27 mouse cellular contexts compared by ENCODE assay signal in genomic region chr5:92508853-92509252, GRCm38 (mm10). TPM values are rescaled to one million over a fixed set of nuclear protein-coding genes. Genes with fewer than 3 reads are reported as not detected.
DNase-seq lines count a peak whose midpoint lies in the region; ATAC-seq and TF ChIP-seq lines count a peak whose summit lies in the region.
"Had no signal": no experiment of that assay in that cellular context is flagged by ENCODE, and none has a peak within 500 bp of the region (broad histone marks: within the 10 kb centered on the region; RNA-seq: fewer than 3 reads in every experiment).

No protein-coding gene starts in this region.

- H3K36me3 ChIP-seq in liver, postnatal 0 days (replicated peaks; ENCODE audit: insufficient read depth, low read length), result no peaks in the 10 kb centered on the region
- no peaks in the 10 kb centered on the region for H3K36me3 ChIP-seq in liver, embryonic 11.5 days (ENCODE audit: control insufficient read depth, insufficient read depth, low read length)
- no peaks in the 10 kb centered on the region for H3K36me3 ChIP-seq in ES-E14 (ENCODE audit: control insufficient read depth, insufficient read depth, low read length, poor library complexity, severe bottlenecking)
- H3K36me3 ChIP-seq in forebrain, embryonic 16.5 days (ENCODE audit: control insufficient read depth, insufficient read depth), result no peaks in the 10 kb centered on the region
- H3K36me3 ChIP-seq: embryonic facial prominence, embryonic 13.5 days; hindbrain, embryonic 12.5 days; limb, embryonic 12.5 days; liver, embryonic 13.5 days; midbrain, embryonic 10.5 days had no signal

- DNase-seq in liver, postnatal 0 days, result no peak
- no peak for DNase-seq in liver, embryonic 11.5 days (ENCODE audit: low spot score)
- DNase-seq in ES-E14 (ENCODE audit: low read depth, low spot score), result no peak
- no peak for DNase-seq in urinary bladder, postnatal 4 days (ENCODE audit: low spot score in 2 of 2)
- no peak for DNase-seq in urinary bladder, adult 2 months (ENCODE audit: low spot score)
- DNase-seq: adrenal gland, adult 8-10 months; cerebellum, adult 11 months; cerebellum, postnatal 10 days; gastrocnemius, postnatal 36 days; kidney, adult 2 months; kidney, postnatal 36 days; layer of hippocampus, adult 9-11 months; liver, embryonic 13.5 days; thymus, adult 2 months had no signal

- in situ Hi-C loops in ES-E14 (cut with MboI; ENCODE audit: low sequenced_read_pairs in 2 of 2, unreplicated experiment in 2 of 2), result no loop called here

- no peak overlapping the region for H3K4me3 ChIP-seq in liver, postnatal 0 days (ENCODE audit: low read depth, low read length)
- no peak overlapping the region for H3K4me3 ChIP-seq in liver, embryonic 11.5 days (ENCODE audit: low read depth, low read length)
- no peak overlapping the region for H3K4me3 ChIP-seq in ES-E14 (ENCODE audit: insufficient read depth in 1 of 2, low read depth in 1 of 2, low read length in 2 of 2, poor library complexity in 1 of 2, severe bottlenecking in 1 of 2)
- H3K4me3 ChIP-seq in forebrain, embryonic 16.5 days (replicated peaks; ENCODE audit: low read length), result no peak overlapping the region
- H3K4me3 ChIP-seq: embryonic facial prominence, embryonic 13.5 days; hindbrain, embryonic 12.5 days; left cerebral cortex, adult 2 months; limb, embryonic 12.5 days; liver, embryonic 13.5 days; midbrain, embryonic 10.5 days had no signal

- no peaks in the 10 kb centered on the region for H3K27me3 ChIP-seq in liver, postnatal 0 days (ENCODE audit: insufficient read depth, low read length)
- no peaks in the 10 kb centered on the region for H3K27me3 ChIP-seq in liver, embryonic 11.5 days (replicated peaks; ENCODE audit: control insufficient read depth, insufficient read depth, low read length)
- H3K27me3 ChIP-seq in forebrain, embryonic 16.5 days (replicated peaks; ENCODE audit: control insufficient read depth, insufficient read depth, low read length), result no peaks in the 10 kb centered on the region
- H3K27me3 ChIP-seq: embryonic facial prominence, embryonic 13.5 days; hindbrain, embryonic 12.5 days; limb, embryonic 12.5 days; liver, embryonic 13.5 days; Patski had no signal

- H3K4me1 ChIP-seq in liver, postnatal 0 days (ENCODE audit: insufficient read depth), result peaks cover 17% of the 10 kb centered on the region
- peaks cover 8% of the 10 kb centered on the region for H3K4me1 ChIP-seq in liver, embryonic 11.5 days (replicated peaks; ENCODE audit: control insufficient read depth, insufficient read depth, low read length)
- H3K4me1 ChIP-seq in ES-E14 (ENCODE audit: control insufficient read depth in 2 of 2, insufficient read depth in 2 of 2, low read length in 2 of 2, poor library complexity in 1 of 2), result peaks cover 0 to 3% of the 10 kb centered on the region in 2 experiments; a peak in 1 of 4 replicates
- H3K4me1 ChIP-seq in forebrain, embryonic 16.5 days (replicated peaks; ENCODE audit: control insufficient read depth, insufficient read depth, low read length), result peaks cover 11% of the 10 kb centered on the region

- H3K4me2 ChIP-seq in liver, postnatal 0 days (ENCODE audit: low read depth, low read length), result 0 out of 2 replicates have a peak overlapping the region, but pooled peaks have one; percentile 27
- no peak overlapping the region for H3K4me2 ChIP-seq in liver, embryonic 11.5 days
- no peak overlapping the region for H3K4me2 ChIP-seq in forebrain, embryonic 16.5 days (ENCODE audit: low read length)
- H3K4me2 ChIP-seq: embryonic facial prominence, embryonic 13.5 days; hindbrain, embryonic 12.5 days; limb, embryonic 12.5 days; liver, embryonic 13.5 days had no signal

- H3K9me3 ChIP-seq in liver, postnatal 0 days (ENCODE audit: low read length), result no peaks in the 10 kb centered on the region
- H3K9me3 ChIP-seq in liver, embryonic 11.5 days (ENCODE audit: control insufficient read depth, low read length), result no peaks in the 10 kb centered on the region
- H3K9me3 ChIP-seq in ES-E14 (ENCODE audit: control insufficient read depth, insufficient read depth, low read depth, low read length), result peaks cover 2% of the 10 kb centered on the region; the same call in 1 of the 2 replicates
- no peaks in the 10 kb centered on the region for H3K9me3 ChIP-seq in forebrain, embryonic 16.5 days (ENCODE audit: control insufficient read depth, low read length)
- H3K9me3 ChIP-seq: embryonic facial prominence, embryonic 13.5 days; hindbrain, embryonic 12.5 days; limb, embryonic 12.5 days; liver, embryonic 13.5 days; midbrain, embryonic 10.5 days had no signal

- TF ChIP-seq CTCF in liver, postnatal 0 days (IDR thresholded peaks at IDR 0.05; ENCODE audit: low read depth), result no peak

- peak overlapping the region; percentile 57 for H3K27ac ChIP-seq in liver, postnatal 0 days (ENCODE audit: low read depth)
- H3K27ac ChIP-seq in liver, embryonic 11.5 days (ENCODE audit: low read depth, low read length), result no peak overlapping the region
- H3K27ac ChIP-seq in ES-E14 (ENCODE audit: insufficient read depth, low read depth, low read length, poor library complexity, severe bottlenecking), result no peak overlapping the region
- H3K27ac ChIP-seq in forebrain, embryonic 16.5 days (ENCODE audit: low read length), result no peak overlapping the region
- H3K27ac ChIP-seq: embryonic facial prominence, embryonic 13.5 days; hindbrain, embryonic 12.5 days; left cerebral cortex, adult 2 months; limb, embryonic 12.5 days; liver, embryonic 13.5 days; midbrain, embryonic 10.5 days had no signal

- ATAC-seq in liver, postnatal 0 days, result no peak
- ATAC-seq in liver, embryonic 11.5 days (replicated peaks; ENCODE audit: low FRiP score), result no peak
- ATAC-seq in hematopoietic stem cell, adult 5-6 weeks (replicated peaks in 1 of 2; ENCODE audit: insufficient read depth in 1 of 2, low FRiP score in 2 of 2, low TSS enrichment in 1 of 2, low read depth in 1 of 2, poor library complexity in 2 of 2, severe bottlenecking in 2 of 2), result peak; percentile 36 to 37
- ATAC-seq in neutrophil, adult 5-6 weeks (ENCODE audit: extremely low read depth, insufficient number of reproducible peaks, low FRiP score, poor library complexity, severe bottlenecking), result peak; percentile 40
- no peak for ATAC-seq in forebrain, embryonic 16.5 days
- ATAC-seq: forebrain, embryonic 14.5 days; inflammation-experienced regulatory T-cells, adult 6 months; Patski had no signal

- WGBS in liver, postnatal 0 days (ENCODE audit: insufficient replicate concordance), result 30% methylated on average over 5 of the region's 5 CpGs
- WGBS in liver, embryonic 11.5 days, result 57% methylated on average over 5 of the region's 5 CpGs
- 96% methylated on average over 5 of the region's 5 CpGs for WGBS in forebrain, embryonic 16.5 days

- TF ChIP-seq EP300 in liver, postnatal 0 days (IDR thresholded peaks at IDR 0.05; ENCODE audit: low read depth), result no peak

- no peak overlapping the region for H3K9ac ChIP-seq in liver, postnatal 0 days (replicated peaks)
- no peak overlapping the region for H3K9ac ChIP-seq in liver, embryonic 11.5 days (ENCODE audit: low read depth, low read length)
- no peak overlapping the region for H3K9ac ChIP-seq in ES-E14 (ENCODE audit: insufficient read depth, low read depth, low read length, poor library complexity, severe bottlenecking)
- no peak overlapping the region for H3K9ac ChIP-seq in forebrain, embryonic 16.5 days (replicated peaks; ENCODE audit: low read depth, low read length)
- H3K9ac ChIP-seq: embryonic facial prominence, embryonic 13.5 days; hindbrain, embryonic 12.5 days; limb, embryonic 12.5 days; liver, embryonic 13.5 days had no signal

TF ChIP-seq in ES-E14, 5 proteins besides CTCF, POLR2A, EP300 and RAD21:
- TF ChIP-seq MAFK (IDR thresholded peaks at IDR 0.05; ENCODE audit: insufficient read depth, low read depth, low read length) (no peak), ZC3H11A (IDR thresholded peaks at IDR 0.05; ENCODE audit: borderline replicate concordance, low read depth, low read length) (no peak), HCFC1 (IDR thresholded peaks at IDR 0.05; ENCODE audit: borderline replicate concordance, insufficient read depth, low read length) (no peak), ZNF384 (IDR thresholded peaks at IDR 0.05; ENCODE audit: low read depth, low read length) (peak; percentile 51), CHD2 (IDR thresholded peaks at IDR 0.05; ENCODE audit: low read depth, low read length) (no peak)

RNA-seq across cellular contexts. Expression of gene Scarb2, which starts 2.2 kb away (rescaled TPM):
- 16.3 and 16.5 TPM in 2 replicates for polyA plus RNA-seq in liver, postnatal 0 days (2015; fragmentation: Nextera tagmentation; extraction: Ambion mirVana)
- polyA plus RNA-seq in liver, embryonic 11.5 days (2014; fragmentation: Nextera tagmentation; extraction: Ambion mirVana), result 5.7 and 7.0 TPM in 2 replicates
- total RNA-seq in ES-E14 (2012; rRNA removed), result 39.0 and 89.0 TPM in 2 replicates
- total RNA-seq in hematopoietic stem cell, adult 5-6 weeks (2017), result 51.3 and 59.4 TPM in 2 replicates
- 63.6 and 64.9 TPM in 2 replicates for total RNA-seq in neutrophil, adult 5-6 weeks (2017)
- 25.1 and 27.0 TPM in 2 replicates for polyA plus RNA-seq in forebrain, embryonic 16.5 days (2015; fragmentation: Nextera tagmentation; extraction: Ambion mirVana)
- polyA plus RNA-seq in urinary bladder, adult 2 months (2012; rRNA removed), result 84.3 and 96.2 TPM in 2 replicates

RNA-seq across cellular contexts. Expression of gene Fam47e, which starts 46.0 kb away (rescaled TPM):
- 8.4 and 9.8 TPM in 2 replicates for polyA plus RNA-seq in liver, postnatal 0 days (2015; fragmentation: Nextera tagmentation; extraction: Ambion mirVana)
- 0.38 and 0.52 TPM in 2 replicates for polyA plus RNA-seq in liver, embryonic 11.5 days (2014; fragmentation: Nextera tagmentation; extraction: Ambion mirVana)
- total RNA-seq in ES-E14 (2012; rRNA removed), result not detected in 2 replicates
- total RNA-seq in hematopoietic stem cell, adult 5-6 weeks (2017), result not detected in 2 replicates
- total RNA-seq in neutrophil, adult 5-6 weeks (2017), result not detected in 2 replicates
- 0.43 and 0.77 TPM in 2 replicates for polyA plus RNA-seq in forebrain, embryonic 16.5 days (2015; fragmentation: Nextera tagmentation; extraction: Ambion mirVana)
- 0.86 and 1.0 TPM in 2 replicates for polyA plus RNA-seq in urinary bladder, adult 2 months (2012; rRNA removed)
- total RNA-seq: adrenal gland, adult 8-10 months; gastrocnemius, postnatal 36 days; left cerebral cortex, adult 2 months had no signal
- polyA plus RNA-seq: hindbrain, embryonic 12.5 days; inflammation-experienced regulatory T-cells, adult 6 months; limb, embryonic 12.5 days; midbrain, embryonic 10.5 days; neural tube, embryonic 11.5 days; Patski; small intestine, adult 2 months; thymus, adult 2 months had no signal

Comparison
In these comparisons a context has a peak if more than half of its experiments do, and no peak if none do; other contexts are left out.
1. ATAC-seq: peak in hematopoietic stem cell, adult 5-6 weeks (2 of 2) and neutrophil, adult 5-6 weeks (single experiment); none in liver, postnatal 0 days (single experiment), liver, embryonic 11.5 days (single experiment) and forebrain, embryonic 16.5 days (single experiment).